Mouse (Mus musculus) embryonic stem cell, embryonic (primary cell): ENCODE data around the gene Sf3a1.

ENCODE experiments used
- CTCF ChIA-PET, 4 experiments: fragments of 300-600 bp in 2 of 4; fragments of 350-600 bp in 2 of 4; sonication (Branson Sonifier 250); formaldehyde crosslinking; loops; one replicate each; lab custom pipeline; 2022; ENCODE audit warnings: inconsistent platforms in 2 of 4; lab: Charles Lee
- POLR2A ChIA-PET, 4 experiments: fragments of 300-600 bp in 2 of 4; fragments of 350-600 bp in 2 of 4; sonication (Branson Sonifier 250); formaldehyde crosslinking; loops; one replicate each; lab custom pipeline; 2022; ENCODE audit warnings: antibody characterized with exemption in 4 of 4, inconsistent platforms in 1 of 4; lab: Charles Lee

The Sf3a1 gene

DNA sequence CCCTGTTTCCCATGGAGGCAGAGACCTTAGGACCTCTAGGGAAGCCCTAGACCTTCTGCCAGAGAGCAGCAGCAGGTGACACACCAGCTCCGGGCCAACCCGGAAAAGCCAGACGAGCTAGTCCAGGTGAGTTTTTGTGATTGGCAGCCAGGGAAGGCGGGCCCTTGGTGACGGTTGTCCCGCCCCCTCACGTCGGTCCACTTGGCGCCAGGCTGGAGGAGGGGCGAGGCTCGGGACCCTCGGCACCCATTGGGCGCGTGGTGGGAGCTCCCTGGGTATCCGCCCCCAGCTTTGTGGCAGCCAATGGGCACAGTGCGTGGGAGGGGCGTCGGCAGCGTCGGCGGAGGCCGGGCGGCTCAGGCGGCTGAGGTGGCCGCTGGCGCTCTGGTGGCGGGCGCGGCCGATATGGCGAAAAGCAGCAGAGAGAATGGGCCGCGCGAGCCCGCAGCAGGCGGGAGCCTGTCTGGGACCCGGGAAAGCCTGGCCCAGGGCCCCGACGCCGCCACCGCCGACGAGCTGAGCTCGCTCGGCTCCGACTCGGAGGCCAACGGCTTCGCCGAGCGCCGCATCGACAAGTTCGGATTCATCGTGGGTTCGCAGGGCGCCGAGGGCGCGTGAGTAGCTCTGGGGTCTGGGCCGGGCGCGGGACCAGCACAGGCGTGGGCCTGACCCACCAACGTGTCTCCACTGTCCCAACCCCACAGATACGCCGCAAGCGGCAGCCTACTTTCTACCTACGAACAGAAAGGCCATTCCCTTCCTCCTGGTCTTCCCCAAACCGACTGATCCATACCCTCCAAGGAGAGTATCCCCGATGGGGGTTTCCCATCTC lies 26.6 kb downstream of the Sf3a1 start, which contains the start of gene Tbc1d10a:
Tbc1d10a (plus strand) TSS at position 304 of the 832 bp plus-strand sequence.
- POLR2A ChIA-PET = interaction anchor here in 3 of 4 experiments (0.5 to 16.8 kb wide), 87 partner anchors 9 to 800 kb away, joined by 3 to 328 read pairs (median 4); partner anchors contain the start of genes Rnf215 (in 3 of the 3), Sec14l2 (in 3 of the 3), Ccdc157 (in 2 of the 3) and Pes1 (in 2 of the 3)
- CTCF ChIA-PET = interaction anchor here (0.6 to 2.4 kb wide), 14 partner anchors 9 to 185 kb away, joined by 3 to 19 read pairs (median 4); partner anchors contain the start of genes Rnf215 (in 2 of the 4) and Castor1 (in 1 of the 4)

DNA sequence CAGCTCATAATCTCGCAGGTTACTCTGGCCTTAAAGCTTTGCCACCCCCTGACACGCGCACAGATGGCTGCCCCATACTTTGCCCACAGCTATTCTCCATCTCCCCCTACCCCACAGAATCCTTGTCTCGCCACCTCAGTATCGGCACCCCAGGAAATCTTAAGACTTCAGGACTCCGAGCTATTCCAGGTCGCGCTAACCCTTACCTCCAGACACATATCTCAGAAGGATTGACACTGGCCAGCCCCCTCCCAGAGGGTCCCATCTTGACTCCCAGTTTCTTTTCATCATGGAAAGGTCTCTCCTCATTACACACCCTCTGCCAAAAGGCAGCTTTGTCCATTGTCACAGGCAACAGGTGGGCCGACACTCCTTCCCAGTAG lies 27.2 kb downstream of the Sf3a1 start:
- ChIA-PET POLR2A (interaction anchor here in 3 of 4 experiments (0.7 to 16.8 kb wide), 45 partner anchors 9 to 696 kb away, joined by 3 to 328 read pairs (median 7); partner anchors contain the start of genes Ccdc157 (in 2 of the 3), Rnf215 (in 2 of the 3), Sec14l2 (in 2 of the 3) and Sf3a1 (in 2 of the 3)), CTCF (interaction anchor here (0.6 to 2.4 kb wide), 8 partner anchors 32 to 107 kb away, joined by 3 to 19 read pairs (median 5); partner anchors contain the start of genes Rnf215 (in 2 of the 4) and Castor1 (in 1 of the 4))

DNA sequence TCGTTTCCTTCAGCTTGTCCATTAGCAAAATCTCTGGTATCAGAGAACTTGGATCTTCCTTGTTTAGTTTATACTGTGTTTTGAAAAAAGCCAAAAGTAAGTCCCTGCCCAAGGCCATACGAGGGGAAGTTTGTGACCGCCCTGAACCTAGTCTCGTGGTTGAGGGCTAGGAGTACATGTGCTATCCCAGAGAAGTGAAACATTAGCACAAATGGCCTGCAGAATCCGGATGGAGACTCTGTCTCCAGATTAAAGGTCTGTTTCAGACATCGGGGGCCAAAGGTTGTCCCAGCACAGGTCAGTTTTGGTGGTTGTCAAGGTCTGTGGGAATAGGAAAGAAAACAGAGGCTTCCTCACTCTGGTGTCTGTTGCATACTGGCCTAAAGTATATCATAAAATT lies 29.0 kb downstream of the Sf3a1 start:
- CTCF ChIA-PET = no interaction called here
- POLR2A ChIA-PET = interaction anchor here in 2 of 4 experiments (1.3 to 16.8 kb wide), 3 partner anchors 16 to 29 kb away, joined by 7 to 328 read pairs (median 39); partner anchors contain the start of genes Ccdc157 (in 1 of the 2) and Sf3a1 (in 1 of the 2)

DNA sequence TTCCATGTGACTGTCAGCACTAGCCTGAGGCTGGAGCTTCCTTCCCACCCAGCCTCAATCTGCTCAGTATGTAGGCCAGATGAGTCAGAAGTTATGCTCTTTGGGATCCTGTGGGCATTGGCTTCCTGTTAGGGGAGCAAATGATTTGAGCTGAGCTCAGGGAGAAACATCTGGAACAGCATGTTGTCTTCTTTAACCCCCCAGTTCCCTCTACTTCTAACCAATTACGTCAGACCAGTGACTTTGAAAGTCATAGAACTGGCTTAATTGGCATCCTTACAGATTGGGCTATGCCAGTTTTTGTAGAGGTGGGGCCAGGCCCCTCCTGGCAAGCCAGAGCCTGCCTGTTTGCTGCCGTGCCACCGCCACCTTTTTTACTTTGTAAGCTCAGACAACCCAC lies 30.5 kb downstream of the Sf3a1 start:
- ChIA-PET CTCF (interaction anchor here in 1 of 4 experiments (0.5 kb wide), 1 partner anchor 197 kb away, joined by 8 read pairs; no protein-coding TSS in a partner anchor), POLR2A (interaction anchor here in 2 of 4 experiments (0.6 to 2.8 kb wide), 9 partner anchors 9 to 318 kb away, joined by 3 to 12 read pairs (median 4); partner anchors contain the start of genes Castor1 (in 2 of the 2), Ccdc157 (in 1 of the 2) and Sf3a1 (in 1 of the 2))

DNA sequence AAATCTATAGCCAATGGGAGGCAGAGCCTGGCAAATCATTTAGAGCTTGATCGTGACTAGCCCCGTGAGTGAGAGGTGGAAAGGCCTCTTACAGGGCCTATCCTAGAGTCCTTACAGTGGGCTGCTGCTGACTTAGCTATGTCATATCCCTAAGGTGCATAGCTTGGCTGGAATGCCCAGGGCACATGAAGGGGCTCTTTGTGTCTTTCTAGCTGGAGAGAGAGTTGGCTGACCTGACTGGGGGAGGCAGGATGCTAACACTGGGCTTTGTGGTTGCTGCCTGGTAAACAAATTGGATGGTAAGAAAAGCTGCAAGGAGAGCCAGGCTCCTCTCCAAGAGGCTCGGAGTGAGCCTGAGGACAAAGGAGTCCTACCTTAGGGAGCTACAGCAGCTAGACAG lies 32.6 kb downstream of the Sf3a1 start:
- CTCF ChIA-PET = interaction anchor here in 3 of 4 experiments (0.6 to 1.6 kb wide), 3 partner anchors 58 to 690 kb away, joined by 3 to 6 read pairs (median 3); partner anchors contain the start of gene Rnf215 (in 1 of the 3)
- POLR2A ChIA-PET = interaction anchor here in 2 of 4 experiments (0.9 to 3.2 kb wide), 6 partner anchors 9 to 907 kb away, joined by 3 to 16 read pairs (median 6); no protein-coding TSS in a partner anchor

DNA sequence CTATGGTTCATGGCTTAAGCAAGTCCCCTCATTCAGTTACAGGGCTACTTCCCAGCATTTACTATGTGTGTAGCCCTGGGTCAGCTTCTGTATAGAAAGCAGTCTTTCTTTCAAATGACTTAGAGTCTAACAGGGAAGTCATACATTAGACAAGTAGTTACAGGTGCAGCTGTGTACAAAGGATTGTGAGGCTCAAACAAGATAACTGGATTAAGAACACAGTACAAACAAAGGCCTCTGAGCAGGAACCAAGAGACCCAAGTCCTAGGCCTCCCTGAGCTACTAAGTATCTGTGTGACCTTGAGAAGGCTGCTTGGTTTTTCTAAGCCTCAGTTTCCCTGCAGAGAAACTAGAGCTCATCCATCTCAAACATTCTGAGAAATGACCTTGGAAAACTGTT lies 33.3 kb downstream of the Sf3a1 start:
- ChIA-PET CTCF (interaction anchor here in 2 of 4 experiments (0.6 to 1.6 kb wide), 2 partner anchors 67 to 689 kb away, joined by 3 read pairs; no protein-coding TSS in a partner anchor), POLR2A (interaction anchor here in 2 of 4 experiments (1.1 to 3.2 kb wide), 4 partner anchors 13 to 907 kb away, joined by 3 to 16 read pairs (median 4); no protein-coding TSS in a partner anchor)

DNA sequence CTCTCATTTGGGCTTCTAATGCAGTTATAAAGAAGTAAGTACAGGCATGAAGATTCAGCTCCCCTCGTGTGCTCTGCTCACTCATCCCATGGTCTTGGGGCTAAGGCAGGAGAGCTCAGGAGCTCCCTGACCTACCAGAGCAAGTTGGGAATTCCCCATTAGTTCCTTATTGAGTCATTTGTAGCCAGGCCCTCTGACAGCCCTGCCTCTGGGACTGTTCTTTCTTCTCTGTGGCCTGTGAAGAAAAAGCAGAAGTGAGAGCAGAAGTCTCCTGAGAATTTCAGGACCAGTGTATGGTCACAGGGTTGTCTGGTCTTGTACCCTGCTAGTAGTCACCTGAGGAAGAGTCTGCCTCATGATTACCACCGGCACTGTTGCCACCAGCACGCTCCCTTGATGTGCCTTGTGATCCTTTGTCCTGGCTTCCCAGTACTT lies 35.5 kb downstream of the Sf3a1 start:
- CTCF ChIA-PET = interaction anchor here in 2 of 4 experiments (0.7 to 1.0 kb wide), 2 partner anchors 10 to 314 kb away, joined by 3 read pairs; no protein-coding TSS in a partner anchor
- POLR2A ChIA-PET = interaction anchor here in 3 of 4 experiments (0.9 to 3.3 kb wide), 8 partner anchors 8 to 35 kb away, joined by 3 to 29 read pairs (median 6); partner anchors contain the start of gene Tbc1d10a (in 3 of the 3)

DNA sequence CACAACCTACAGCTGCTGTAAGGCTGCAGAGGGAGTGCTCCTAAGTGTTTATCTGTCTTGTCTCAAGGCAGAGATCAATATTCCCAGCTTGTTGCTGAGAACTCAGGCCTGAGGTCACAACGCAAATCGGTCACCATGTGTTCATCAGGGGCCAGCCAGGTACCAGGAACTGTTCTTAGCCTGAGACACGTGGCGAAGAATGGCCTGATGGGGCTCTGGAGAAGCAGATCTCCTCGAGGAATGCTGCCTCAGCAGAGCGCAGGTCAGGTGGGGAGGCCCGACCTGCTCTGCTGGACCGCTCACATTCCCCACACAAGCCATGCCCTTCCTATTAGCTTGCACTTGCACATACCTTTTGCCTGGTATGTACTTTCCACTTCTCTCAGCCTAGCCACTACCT lies 36.5 kb downstream of the Sf3a1 start:
- POLR2A ChIA-PET = interaction anchor here (0.5 to 3.3 kb wide), 14 partner anchors 10 to 64 kb away, joined by 3 to 29 read pairs (median 4); partner anchors contain the start of gene Tbc1d10a (in 3 of the 4)
- CTCF ChIA-PET = interaction anchor here in 1 of 4 experiments (0.9 to 1.1 kb wide), 3 partner anchors 11 to 62 kb away, joined by 3 read pairs; no protein-coding TSS in a partner anchor

DNA sequence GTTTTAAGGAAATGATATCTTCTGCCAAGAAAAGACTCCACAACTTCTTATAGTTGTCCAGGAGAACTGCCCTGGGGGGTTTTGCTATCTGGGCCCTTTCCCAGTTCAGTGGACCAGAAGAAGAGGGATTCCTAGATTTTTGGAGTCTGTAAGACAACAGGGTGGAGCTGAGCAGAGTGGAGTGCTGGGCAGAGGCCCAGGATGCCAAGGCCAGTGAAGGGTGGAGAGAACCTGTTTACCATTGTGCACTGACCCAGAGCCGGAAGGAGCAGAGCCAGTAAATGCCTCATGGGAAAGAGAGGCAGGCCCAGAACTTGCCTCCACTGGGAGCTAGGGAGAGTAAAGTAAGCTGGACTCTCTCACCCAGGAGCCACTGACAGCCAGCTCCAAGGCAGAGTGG lies 37.5 kb downstream of the Sf3a1 start:
- POLR2A ChIA-PET = interaction anchor here in 3 of 4 experiments (1.1 to 3.3 kb wide), 5 partner anchors 11 to 55 kb away, joined by 3 to 29 read pairs (median 9); partner anchors contain the start of gene Tbc1d10a (in 3 of the 3)
- CTCF ChIA-PET = interaction anchor here in 1 of 4 experiments (0.6 kb wide), 1 partner anchor 22 kb away, joined by 3 read pairs; no protein-coding TSS in a partner anchor

DNA sequence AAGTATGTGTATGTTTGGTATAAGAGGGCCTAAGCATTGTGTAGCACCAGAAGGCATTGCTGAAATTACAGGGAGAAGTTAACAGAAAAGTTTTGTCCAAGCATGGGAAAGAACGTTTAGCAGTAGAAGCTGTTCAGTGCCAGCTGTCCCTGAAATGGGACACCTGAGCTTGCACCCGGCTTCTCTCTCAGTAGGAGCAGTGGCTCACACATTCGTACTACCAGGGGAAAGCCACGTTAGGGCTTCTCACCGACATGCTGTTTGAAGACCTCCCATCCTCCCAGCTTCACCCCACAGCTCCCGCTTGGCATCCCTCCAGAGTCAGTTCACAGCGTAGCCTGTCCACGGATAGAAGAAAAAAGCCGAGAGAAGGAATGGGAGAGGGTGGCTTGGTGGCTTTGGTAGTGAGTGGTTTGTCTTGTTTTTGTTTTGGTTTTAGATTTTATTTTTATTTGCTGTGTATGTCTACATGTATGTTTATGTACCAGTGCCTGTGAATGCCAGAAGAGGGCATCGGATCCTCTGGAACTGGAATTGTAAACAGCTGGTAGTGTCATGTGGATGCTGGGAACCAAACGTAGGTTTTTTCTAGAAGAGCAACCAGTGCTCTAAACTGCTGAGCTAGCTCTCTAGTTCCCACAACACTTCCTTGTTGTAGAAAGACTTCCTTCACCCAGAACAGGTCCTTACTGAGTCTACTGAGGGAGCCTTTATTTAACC lies 42.0 kb downstream of the Sf3a1 start:
- POLR2A ChIA-PET = interaction anchor here in 2 of 4 experiments (0.7 to 6.4 kb wide), 7 partner anchors 9 to 239 kb away, joined by 3 to 24 read pairs (median 6); partner anchors contain the start of genes Tbc1d10a (in 2 of the 2) and Hormad2 (in 1 of the 2)

DNA sequence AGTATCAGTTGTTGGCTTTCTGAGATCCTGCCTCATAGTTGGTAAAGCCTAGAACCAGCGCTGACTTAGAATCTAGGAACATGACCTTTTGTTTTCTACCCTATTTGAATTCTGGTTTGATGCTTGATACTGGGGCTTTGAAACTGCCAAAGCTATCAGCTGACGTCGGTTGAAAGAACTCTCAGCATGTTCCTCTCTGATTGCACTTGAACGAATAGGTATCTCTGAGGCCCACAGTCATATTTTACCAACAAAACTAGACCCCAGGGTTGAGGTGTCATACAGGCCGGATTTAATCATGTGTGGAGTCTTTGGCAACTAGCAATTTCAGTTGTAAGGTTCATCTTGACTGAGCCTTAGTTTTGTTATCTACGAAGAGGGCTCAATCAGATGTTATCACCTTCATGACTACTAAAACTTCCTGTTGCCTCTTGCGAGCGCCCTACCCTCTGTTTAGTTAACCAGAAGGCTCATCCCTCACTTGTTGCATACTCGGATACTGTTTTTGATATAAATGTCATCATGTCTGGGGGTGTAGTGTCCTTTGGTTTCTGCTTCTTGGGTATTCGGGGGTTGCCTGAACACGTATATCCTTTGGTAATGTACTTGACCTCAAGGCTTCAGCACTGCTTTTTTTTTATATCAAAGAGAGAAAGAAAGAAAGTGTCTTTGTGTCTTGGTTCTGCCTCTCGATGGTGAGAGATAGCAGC lies 43.0 kb downstream of the Sf3a1 start:
- POLR2A ChIA-PET = interaction anchor here in 3 of 4 experiments (0.6 to 6.4 kb wide), 9 partner anchors 9 to 42 kb away, joined by 3 to 24 read pairs (median 3); partner anchors contain the start of gene Tbc1d10a (in 2 of the 3)
- CTCF ChIA-PET = interaction anchor here in 2 of 4 experiments (0.8 to 1.2 kb wide), 3 partner anchors 12 to 56 kb away, joined by 3 to 4 read pairs (median 3); partner anchors contain the start of gene Castor1 (in 1 of the 2)

More for the DNA sequence above, 42.0 kb downstream of the Sf3a1 start:
- CTCF ChIA-PET = interaction anchor here in 3 of 4 experiments (0.6 to 1.1 kb wide), 4 partner anchors 13 to 666 kb away, joined by 3 to 19 read pairs (median 4); partner anchors contain the start of gene Castor1 (in 1 of the 3)

DNA sequence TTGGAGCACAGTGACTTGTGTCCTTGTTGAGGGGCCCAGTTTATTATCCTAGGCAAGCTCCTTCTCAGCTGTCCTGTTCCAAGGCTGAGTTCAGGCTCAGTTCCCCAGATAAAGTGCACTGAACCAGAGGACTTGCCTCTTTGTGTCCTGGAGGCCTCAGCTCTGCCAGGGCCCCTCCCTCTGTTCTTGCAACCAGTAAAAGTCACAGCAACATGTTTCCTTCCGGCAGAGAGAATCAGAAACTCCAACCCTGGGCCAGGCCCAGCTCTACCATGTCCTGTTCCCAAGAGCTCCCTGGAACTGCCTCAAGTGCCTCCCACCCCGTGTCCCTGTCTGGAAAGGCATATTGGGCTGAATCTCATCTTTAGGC lies 43.5 kb downstream of the Sf3a1 start:
- CTCF ChIA-PET = interaction anchor here in 1 of 4 experiments (1.2 kb wide), 1 partner anchor 11 kb away, joined by 3 read pairs; no protein-coding TSS in a partner anchor
- POLR2A ChIA-PET = interaction anchor here in 3 of 4 experiments (0.6 to 6.4 kb wide), 6 partner anchors 11 to 43 kb away, joined by 3 to 24 read pairs (median 3); partner anchors contain the start of gene Tbc1d10a (in 2 of the 3)

DNA sequence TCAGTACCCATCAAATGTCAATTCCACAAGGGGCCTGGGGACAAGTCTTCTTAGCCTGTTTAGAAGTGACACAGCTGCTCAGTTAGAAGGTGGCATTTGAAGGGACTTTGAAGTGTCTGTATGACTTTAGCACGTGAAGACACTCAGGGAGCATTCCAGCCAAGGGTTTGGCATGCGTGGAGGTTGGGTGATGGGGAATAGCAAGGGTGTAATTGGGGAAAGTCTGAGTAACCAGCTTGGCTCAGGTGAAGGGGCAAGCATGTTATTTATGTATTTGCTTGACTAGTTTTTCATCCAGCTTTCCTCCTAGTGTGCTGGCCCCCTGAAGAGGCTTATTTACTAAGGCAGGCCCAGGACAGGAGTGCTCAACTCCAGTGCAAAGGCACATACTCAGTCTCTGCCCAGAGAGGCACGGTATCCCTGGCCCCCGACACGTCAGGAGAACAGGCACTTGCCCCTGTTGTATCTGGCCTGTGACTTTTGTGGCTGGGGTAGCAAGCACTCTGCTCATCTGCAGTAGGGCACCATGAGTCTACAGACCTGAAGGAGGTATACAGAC lies 45.0 kb downstream of the Sf3a1 start:
- POLR2A ChIA-PET = interaction anchor here in 1 of 4 experiments (1.0 to 1.4 kb wide), 2 partner anchors 19 to 279 kb away, joined by 3 read pairs; partner anchors contain the start of gene Tbc1d10a
- CTCF ChIA-PET = interaction anchor here in 1 of 4 experiments (0.6 kb wide), 1 partner anchor 71 kb away, joined by 3 read pairs; no protein-coding TSS in a partner anchor

DNA sequence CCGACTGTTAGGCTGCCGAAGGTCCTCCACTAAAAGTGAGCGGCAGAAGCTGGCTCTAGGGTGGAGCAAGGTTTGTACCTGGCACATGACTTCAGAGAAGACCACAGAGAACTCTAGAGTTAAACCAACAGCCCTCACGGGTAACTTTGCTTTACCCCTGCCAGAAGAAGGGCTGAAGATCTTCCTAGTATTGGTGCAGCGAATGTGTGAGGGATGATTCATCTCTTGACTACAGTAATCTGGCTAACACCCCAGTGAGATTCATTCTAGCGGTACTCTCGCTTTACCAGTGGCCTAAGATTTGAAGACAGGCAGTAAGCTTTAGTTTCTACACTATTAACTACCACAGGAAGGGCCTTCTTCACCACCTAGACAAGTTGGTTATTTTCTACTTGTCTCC lies 45.8 kb downstream of the Sf3a1 start:
- ChIA-PET POLR2A (interaction anchor here in 2 of 4 experiments (1.0 to 1.4 kb wide), 3 partner anchors 10 to 19 kb away, joined by 3 to 8 read pairs (median 3); partner anchors contain the start of genes Castor1 (in 1 of the 2) and Tbc1d10a (in 1 of the 2)), CTCF (interaction anchor here in 2 of 4 experiments (0.5 to 1.0 kb wide), 3 partner anchors 14 to 71 kb away, joined by 3 to 4 read pairs (median 3); no protein-coding TSS in a partner anchor)

DNA sequence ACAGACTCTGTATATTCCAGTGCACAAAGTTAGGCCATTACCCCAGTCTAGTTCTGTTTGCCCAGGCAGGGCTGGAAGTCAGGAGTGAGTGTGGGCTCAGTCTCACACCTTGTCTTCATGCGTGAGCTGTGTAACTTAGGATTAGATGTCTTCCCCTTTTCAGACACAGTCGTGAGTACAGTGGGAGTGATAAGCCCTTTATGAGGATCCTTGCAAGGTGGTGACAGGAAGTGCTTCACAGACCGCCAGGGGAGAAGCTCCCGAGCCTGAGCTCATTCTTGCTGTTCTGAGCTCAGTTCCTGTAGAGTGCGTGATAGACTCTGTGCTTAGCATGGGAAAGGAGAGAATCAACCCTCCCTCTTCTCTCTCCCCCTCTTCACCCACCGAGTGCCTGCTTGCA lies 46.4 kb downstream of the Sf3a1 start:
- ChIA-PET CTCF (interaction anchor here in 2 of 4 experiments (0.5 to 1.0 kb wide), 2 partner anchors 13 to 22 kb away, joined by 4 to 8 read pairs; no protein-coding TSS in a partner anchor), POLR2A (interaction anchor here in 2 of 4 experiments (1.0 to 1.4 kb wide), 3 partner anchors 10 to 20 kb away, joined by 3 to 8 read pairs (median 3); partner anchors contain the start of genes Castor1 (in 1 of the 2) and Tbc1d10a (in 1 of the 2))
